Mouse (Mus musculus) adrenal gland, postnatal 10 days (tissue): ENCODE measurements around the gene Mcoln2. TPM values are rescaled to one million over a fixed set of nuclear protein-coding genes. Genes with fewer than 3 reads are reported as not detected.
A peak's percentile ranks its signal among the peaks of the same experiment; 100 is the strongest.

Source experiments
- DNase-seq: peaks from one replicate; pipeline ENCODE4 v3.0.0; 2021; ENCODE audit warnings: mixed read lengths
- long read RNA-seq, 2 experiments: library from polyadenylated mRNA; stranded (forward); transcript quantifications; one replicate each; pipeline ENCODE4 v2.0.0; 2021
- total RNA-seq, 2 experiments: library from RNA; stranded (reverse); gene quantifications; 2 replicates each; pipeline ENCODE4 v1.2.3; 2021

The Mcoln2 gene
- total RNA-seq = 1 to 10 TPM; 1.7 to 1.9 TPM
- long read RNA-seq, experiment 1, partial matches to known transcripts = 1 of 4 reads
- long read RNA-seq, experiment 1, other reads (novel, unspliced or antisense) = 1 of 4 reads
- long read RNA-seq, experiment 2, partial matches to known transcripts = 0 of 1 reads
- long read RNA-seq, experiment 2, other reads (novel, unspliced or antisense) = 0 of 1 reads

GRCm38 (mm10) chr3:146149156-146150057 is at the start of gene Mcoln2:
Gene Mcoln2 (plus strand): TSS chr3:146149833.
- no peak for DNase-seq

GRCm38 (mm10) chr3:146099925-146100324 is 49.7 kb upstream of the Mcoln2 start:
- no peak for DNase-seq

- peak; percentile 36 for DNase-seq
Observed at GRCm38 (mm10) chr3:146102049-146102448, 47.6 kb upstream of the Mcoln2 start.

GRCm38 (mm10) chr3:146107116-146107849 is 42.4 kb upstream of the Mcoln2 start:
- DNase-seq = peak; percentile 34

GRCm38 (mm10) chr3:146107921-146108571 is 41.6 kb upstream of the Mcoln2 start, which contains the start of gene Wdr63:
Gene Wdr63 (minus strand): TSS chr3:146108130.
- DNase-seq = peak; percentile 65

- DNase-seq = no peak
Observed at GRCm38 (mm10) chr3:146108945-146109344, 40.7 kb upstream of the Mcoln2 start.

- no peak for DNase-seq
Observed at GRCm38 (mm10) chr3:146110358-146110757, 39.3 kb upstream of the Mcoln2 start.

- no peak for DNase-seq
Observed at GRCm38 (mm10) chr3:146110916-146111315, 38.7 kb upstream of the Mcoln2 start.

- no peak for DNase-seq
Observed at GRCm38 (mm10) chr3:146117258-146117996, 32.2 kb upstream of the Mcoln2 start, which contains the start of gene Mcoln3. Gene Mcoln3 (plus strand): TSS chr3:146117450.

- no peak for DNase-seq
Observed at GRCm38 (mm10) chr3:146117997-146118457, 31.6 kb upstream of the Mcoln2 start.

- DNase-seq = no peak
Observed at GRCm38 (mm10) chr3:146121310-146122124, 28.1 kb upstream of the Mcoln2 start.

- no peak for DNase-seq
Observed at GRCm38 (mm10) chr3:146122125-146122420, 27.6 kb upstream of the Mcoln2 start.

GRCm38 (mm10) chr3:146122807-146123463 is 26.7 kb upstream of the Mcoln2 start:
- DNase-seq = no peak

- DNase-seq = no peak
Observed at GRCm38 (mm10) chr3:146123464-146123825, 26.2 kb upstream of the Mcoln2 start.

- DNase-seq = no peak
Observed at GRCm38 (mm10) chr3:146127205-146127604, 22.4 kb upstream of the Mcoln2 start.

GRCm38 (mm10) chr3:146134834-146135233 is 14.8 kb upstream of the Mcoln2 start:
- no peak for DNase-seq

GRCm38 (mm10) chr3:146135417-146135816 is 14.2 kb upstream of the Mcoln2 start:
- no peak for DNase-seq

- no peak for DNase-seq
Observed at GRCm38 (mm10) chr3:146136422-146136821, 13.2 kb upstream of the Mcoln2 start.

GRCm38 (mm10) chr3:146140276-146140675 is 9.4 kb upstream of the Mcoln2 start:
- DNase-seq = no peak

GRCm38 (mm10) chr3:146142523-146142922 is 7.1 kb upstream of the Mcoln2 start:
- no peak for DNase-seq
